Mouse (Mus musculus): Measurements from ENCODE around the gene Slc9b1. TPM values are rescaled to one million over a fixed set of nuclear protein-coding genes. Genes with fewer than 3 reads are reported as not detected.

The Slc9b1 gene
- polyA plus RNA-seq, 1 experiment from 2014 or later = not detected

DNA sequence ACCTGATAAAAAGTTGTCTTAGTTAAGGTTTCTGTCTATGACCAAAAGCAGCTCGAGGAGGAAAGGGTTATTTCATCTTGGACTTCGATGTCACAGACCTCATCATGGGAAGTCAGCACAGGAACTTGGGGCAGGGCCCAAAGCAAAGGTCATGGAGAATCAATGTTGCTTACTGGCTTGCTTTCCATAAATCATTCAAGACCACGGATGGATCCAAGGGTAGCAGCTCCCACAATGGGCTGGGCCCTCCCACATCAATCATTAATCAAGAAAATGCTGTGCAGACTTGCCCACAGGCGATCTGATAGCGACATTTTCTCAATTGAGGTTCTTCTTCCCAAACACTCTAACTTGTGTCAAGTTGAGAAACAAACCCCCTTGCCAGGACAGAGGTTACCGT lies 48.3 kb downstream of the Slc9b1 start:
- H3K9ac ChIP-seq = no peak overlapping the region

DNA sequence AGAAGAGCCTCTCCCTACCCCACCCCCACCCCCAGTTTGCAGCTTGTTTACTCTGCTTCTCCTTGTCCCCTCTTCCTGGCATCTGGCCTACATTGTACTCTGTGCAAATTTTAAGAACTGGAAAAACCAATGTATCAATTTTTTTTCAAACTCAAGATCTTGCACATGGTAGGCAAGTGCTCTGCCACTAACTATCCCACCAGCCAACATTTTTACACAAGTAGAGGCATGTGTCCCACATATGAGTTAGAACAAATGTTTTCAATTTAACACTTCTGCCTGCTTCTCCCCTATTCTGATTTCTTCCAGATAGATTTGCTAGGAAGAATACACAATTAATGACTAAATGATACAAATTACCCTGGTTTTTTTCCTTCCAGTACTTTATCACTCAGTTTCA lies 49.3 kb downstream of the Slc9b1 start:
- no peak for ATAC-seq (ENCODE audit: low read depth)
- Histone ChIP-seq H3K4me1 (replicated peaks) (peaks cover 6% of the 10 kb centered on the region; the same call in 1 of the 2 replicates), H3K4me3 (no peak overlapping the region), H3K9ac (no peak overlapping the region), H3K36me3 (no peaks in the 10 kb centered on the region), H3K27me3 (no peaks in the 10 kb centered on the region), H3K9me3 (no peaks in the 10 kb centered on the region), H3K4me2 (no peak overlapping the region), H3K27ac (replicated peaks) (no peak overlapping the region)

More for the DNA sequence above, 48.3 kb downstream of the Slc9b1 start:
- Histone ChIP-seq H3K9me3 (no peaks in the 10 kb centered on the region), H3K4me2 (no peak overlapping the region), H3K4me3 (no peak overlapping the region), H3K4me1 (replicated peaks) (peaks cover 6% of the 10 kb centered on the region; the same call in 1 of the 2 replicates), H3K27ac (replicated peaks) (no peak overlapping the region), H3K36me3 (no peaks in the 10 kb centered on the region), H3K27me3 (no peaks in the 10 kb centered on the region)
- ATAC-seq (ENCODE audit: low read depth) = no peak
- 44% methylated on average over 6 of the region's 6 CpGs for WGBS

- WGBS = 16% methylated on average over 10 of the region's 10 CpGs
- ATAC-seq (ENCODE audit: low read depth) = peak; percentile 85
These were observed 54.4 kb downstream of the Slc9b1 start for GRCm38 (mm10) chr3:135402201-135402658.

DNA sequence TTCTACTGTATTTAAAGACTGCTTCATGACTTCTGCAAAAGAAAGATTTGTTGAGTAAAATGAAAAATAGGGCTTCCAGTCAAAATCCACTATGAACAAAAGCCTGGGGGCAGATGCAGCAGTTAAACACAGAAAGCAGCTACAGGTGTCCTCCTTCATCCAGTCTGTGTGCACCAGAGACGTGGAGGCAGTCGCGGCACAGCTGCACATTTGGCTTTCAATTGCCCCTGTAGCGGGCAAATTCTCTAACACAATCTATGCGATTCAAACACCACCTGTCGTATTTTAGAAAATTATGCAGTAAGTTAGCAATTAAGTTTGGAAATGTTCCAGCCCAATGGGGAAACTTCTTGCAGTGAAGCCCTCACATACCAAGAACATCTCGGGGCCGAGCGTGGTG lies 55.4 kb downstream of the Slc9b1 start:
- Histone ChIP-seq H3K9me3 (no peaks in the 10 kb centered on the region), H3K4me2 (no peak overlapping the region), H3K27me3 (no peaks in the 10 kb centered on the region), H3K4me1 (replicated peaks) (peaks cover 13% of the 10 kb centered on the region), H3K36me3 (peaks cover 18% of the 10 kb centered on the region), H3K4me3 (no peak overlapping the region), H3K27ac (replicated peaks) (no peak overlapping the region), H3K9ac (no peak overlapping the region)
- no peak for ATAC-seq (ENCODE audit: low read depth)
- whole genome bisulfite sequencing = 73% methylated on average over 9 of the region's 9 CpGs

More at GRCm38 (mm10) chr3:135402201-135402658, 54.4 kb downstream of the Slc9b1 start:
- Histone ChIP-seq H3K9me3 (no peaks in the 10 kb centered on the region), H3K4me2 (no peak overlapping the region), H3K27me3 (no peaks in the 10 kb centered on the region), H3K4me1 (replicated peaks) (peaks cover 13% of the 10 kb centered on the region), H3K4me3 (no peak overlapping the region), H3K27ac (replicated peaks) (no peak overlapping the region), H3K9ac (no peak overlapping the region), H3K36me3 (peaks cover 15% of the 10 kb centered on the region)

DNA sequence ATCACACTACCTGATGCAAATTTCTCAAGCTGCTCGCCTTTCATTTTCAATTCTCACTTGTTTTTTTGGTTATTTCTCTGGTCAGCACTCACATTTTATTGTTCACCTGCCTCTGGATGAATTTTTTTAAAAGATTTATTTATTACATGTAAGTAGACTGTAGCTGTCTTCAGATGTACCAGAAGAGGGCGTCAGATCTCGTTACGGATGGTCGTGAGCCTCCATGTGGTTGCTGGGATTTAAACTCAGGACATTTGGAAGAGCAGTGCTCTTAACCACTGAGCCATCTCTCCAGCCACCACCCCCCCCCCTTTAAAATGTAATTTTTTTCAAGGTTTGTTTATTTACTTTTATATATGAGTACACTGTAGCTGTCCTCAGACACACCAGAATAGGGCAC lies 56.0 kb downstream of the Slc9b1 start:
- Histone ChIP-seq H3K36me3 (peaks cover 21% of the 10 kb centered on the region), H3K4me2 (no peak overlapping the region), H3K9me3 (no peaks in the 10 kb centered on the region), H3K4me1 (replicated peaks) (peaks cover 13% of the 10 kb centered on the region), H3K27me3 (no peaks in the 10 kb centered on the region), H3K9ac (no peak overlapping the region), H3K4me3 (no peak overlapping the region), H3K27ac (replicated peaks) (no peak overlapping the region)
- ATAC-seq (ENCODE audit: low read depth) = no peak
- 73% methylated on average over 5 of the region's 5 CpGs for WGBS

- H3K4me3 ChIP-seq = no peak overlapping the region
- H3K27ac ChIP-seq (replicated peaks) = no peak overlapping the region
- WGBS = 71% methylated on average over 4 of the region's 4 CpGs
- H3K27me3 ChIP-seq = no peaks in the 10 kb centered on the region
- no peak for ATAC-seq (ENCODE audit: low read depth)
- peaks cover 25% of the 10 kb centered on the region for H3K36me3 ChIP-seq
- H3K9ac ChIP-seq = no peak overlapping the region
- no peak overlapping the region for H3K4me2 ChIP-seq
- peaks cover 13% of the 10 kb centered on the region for H3K4me1 ChIP-seq (replicated peaks)
- H3K9me3 ChIP-seq = no peaks in the 10 kb centered on the region
These were observed 56.8 kb downstream of the Slc9b1 start for GRCm38 (mm10) chr3:135404599-135404998.

GRCm38 (mm10) chr3:135407351-135407750 lies 59.5 kb downstream of the Slc9b1 start:
- H3K36me3 ChIP-seq = peaks cover 37% of the 10 kb centered on the region
- H3K4me3 ChIP-seq = no peak overlapping the region
- no peak overlapping the region for H3K27ac ChIP-seq (replicated peaks)
- H3K27me3 ChIP-seq = no peaks in the 10 kb centered on the region
- 86% methylated on average over 9 of the region's 9 CpGs for WGBS
- H3K9me3 ChIP-seq = no peaks in the 10 kb centered on the region
- ATAC-seq (ENCODE audit: low read depth) = no peak
- H3K4me1 ChIP-seq (replicated peaks) = peaks cover 14% of the 10 kb centered on the region
- H3K9ac ChIP-seq = no peak overlapping the region
- H3K4me2 ChIP-seq = no peak overlapping the region

DNA sequence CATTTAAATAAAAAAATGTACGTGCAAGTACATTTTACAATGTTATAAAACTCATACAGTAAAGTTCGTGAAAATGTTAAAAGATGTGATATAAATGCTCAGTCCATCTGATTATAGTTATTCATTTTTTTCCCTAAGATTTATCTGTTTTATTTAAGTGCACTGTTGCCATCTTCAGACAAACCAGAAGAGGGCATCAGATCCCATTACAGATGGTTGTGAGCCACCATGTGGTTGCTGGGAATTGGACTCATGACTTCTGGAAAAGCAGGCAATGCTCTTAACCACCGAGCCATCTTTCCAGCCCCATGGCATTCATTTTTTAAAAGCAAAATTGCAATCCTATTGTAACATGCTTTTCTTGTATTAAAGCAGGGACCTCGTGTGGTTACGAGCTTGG lies 61.4 kb downstream of the Slc9b1 start:
- Histone ChIP-seq H3K9me3 (no peaks in the 10 kb centered on the region), H3K4me1 (replicated peaks) (peaks cover 15% of the 10 kb centered on the region), H3K27ac (replicated peaks) (no peak overlapping the region), H3K36me3 (peaks cover 37% of the 10 kb centered on the region), H3K9ac (no peak overlapping the region), H3K4me3 (no peak overlapping the region), H3K4me2 (no peak overlapping the region), H3K27me3 (no peaks in the 10 kb centered on the region)
- WGBS = 96% methylated on average over 5 of the region's 5 CpGs
- ATAC-seq (ENCODE audit: low read depth) = no peak

- ATAC-seq (ENCODE audit: low read depth) = no peak
- Histone ChIP-seq H3K4me3 (no peak overlapping the region), H3K36me3 (peaks cover 32% of the 10 kb centered on the region), H3K4me1 (replicated peaks) (peaks cover 22% of the 10 kb centered on the region), H3K4me2 (no peak overlapping the region), H3K9me3 (no peaks in the 10 kb centered on the region), H3K27me3 (no peaks in the 10 kb centered on the region), H3K9ac (no peak overlapping the region), H3K27ac (replicated peaks) (no peak overlapping the region)
- WGBS = 88% methylated on average over 12 of the region's 12 CpGs
These were observed 63.2 kb downstream of the Slc9b1 start for GRCm38 (mm10) chr3:135411056-135411455.

DNA sequence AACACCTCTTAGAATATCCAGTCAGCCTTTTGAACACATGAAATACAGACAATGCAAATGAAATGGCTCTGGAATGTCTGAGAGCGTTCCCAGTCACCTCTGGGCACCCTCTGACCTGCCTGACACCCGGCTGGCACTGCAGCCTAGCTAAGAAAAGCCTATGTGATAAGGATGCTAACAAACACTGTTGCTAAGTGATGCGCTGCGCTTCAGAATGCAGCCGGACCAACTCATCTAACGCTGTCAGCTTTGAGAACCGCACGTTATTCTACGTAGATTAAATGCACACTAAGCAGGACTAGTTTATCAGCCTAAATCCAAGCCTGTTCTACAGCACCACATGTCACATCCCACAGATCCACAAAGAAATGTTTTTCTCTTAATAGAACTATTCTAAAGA lies 64.0 kb downstream of the Slc9b1 start:
- Histone ChIP-seq H3K9ac (no peak overlapping the region), H3K27me3 (no peaks in the 10 kb centered on the region), H3K27ac (replicated peaks) (no peak overlapping the region), H3K36me3 (peaks cover 31% of the 10 kb centered on the region), H3K4me2 (no peak overlapping the region), H3K4me3 (no peak overlapping the region), H3K4me1 (replicated peaks) (peaks cover 22% of the 10 kb centered on the region), H3K9me3 (no peaks in the 10 kb centered on the region)
- WGBS = 28% methylated on average over 9 of the region's 9 CpGs
- ATAC-seq (ENCODE audit: low read depth) = no peak

DNA sequence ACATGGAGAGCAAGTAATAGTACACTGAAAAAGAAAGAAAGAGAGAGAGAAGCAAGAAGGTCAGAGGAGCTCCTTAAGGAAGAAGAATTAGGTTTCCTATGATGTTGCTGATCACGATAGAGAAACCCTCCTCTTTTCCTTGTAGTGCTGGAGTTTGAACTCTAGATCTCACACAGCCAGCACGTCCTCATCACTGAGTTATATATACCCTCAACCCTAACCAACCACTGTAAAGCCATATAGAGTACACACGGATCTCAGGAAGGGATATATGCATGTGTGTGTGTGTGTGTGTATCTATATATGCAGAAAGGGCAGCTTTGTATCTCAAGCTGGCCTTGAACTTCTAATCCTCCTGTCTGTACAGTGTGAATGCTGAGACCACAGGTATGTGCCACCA lies 69.4 kb downstream of the Slc9b1 start:
- no peak for ATAC-seq (ENCODE audit: low read depth)
- Histone ChIP-seq H3K36me3 (peaks cover 5% of the 10 kb centered on the region; the same call in 1 of the 2 replicates), H3K9ac (no peak overlapping the region), H3K4me2 (no peak overlapping the region), H3K27ac (replicated peaks) (no peak overlapping the region), H3K4me1 (replicated peaks) (peaks cover 30% of the 10 kb centered on the region), H3K4me3 (no peak overlapping the region), H3K9me3 (no peaks in the 10 kb centered on the region), H3K27me3 (no peaks in the 10 kb centered on the region)
- 92% methylated on average over 3 of the region's 3 CpGs for WGBS

- Histone ChIP-seq H3K4me2 (no peak overlapping the region), H3K27ac (replicated peaks) (no peak overlapping the region), H3K9me3 (no peaks in the 10 kb centered on the region), H3K4me3 (no peak overlapping the region), H3K9ac (no peak overlapping the region), H3K27me3 (no peaks in the 10 kb centered on the region), H3K36me3 (peaks cover 5% of the 10 kb centered on the region; the same call in 1 of the 2 replicates), H3K4me1 (replicated peaks) (peaks cover 29% of the 10 kb centered on the region)
- ATAC-seq (ENCODE audit: low read depth) = no peak
- 89% methylated on average over 3 of the region's 3 CpGs for WGBS
These were observed 70.0 kb downstream of the Slc9b1 start for GRCm38 (mm10) chr3:135417799-135418198.

GRCm38 (mm10) chr3:135420542-135421309 lies 72.9 kb downstream of the Slc9b1 start:
- Histone ChIP-seq H3K9ac (0 out of 2 replicates have a peak overlapping the region, but pooled peaks have one; percentile 18), H3K27me3 (no peaks in the 10 kb centered on the region), H3K36me3 (peaks cover 5% of the 10 kb centered on the region; the same call in 1 of the 2 replicates), H3K27ac (replicated peaks) (no peak overlapping the region), H3K4me1 (replicated peaks) (peaks cover 25% of the 10 kb centered on the region), H3K4me3 (no peak overlapping the region), H3K4me2 (no peak overlapping the region), H3K9me3 (no peaks in the 10 kb centered on the region)
- WGBS = 90% methylated on average over 9 of the region's 9 CpGs
- ATAC-seq (ENCODE audit: low read depth) = no peak
